Mouse (Mus musculus) lung, adult 2 months (tissue): ENCODE measurements around the gene Pik3r4.
"Not testable (repeated sequence)": the region's sequence is repeated elsewhere in the genome, so short reads cannot be mapped to it uniquely, and the experiment has no call there.

ENCODE experiments used
- CTCF ChIP-seq: fragments of 200-500 bp; IDR thresholded peaks from 2 replicates; pipeline ENCODE4 v1.5.1; 2011; ENCODE audit warnings: mild to moderate bottlenecking, low read length, control low read depth; ENCODE audit not compliant: insufficient read depth
- POLR2A ChIP-seq: fragments of 200-500 bp; IDR thresholded peaks from 2 replicates; pipeline ENCODE4 v1.6.1; 2011; ENCODE audit warnings: low read depth, mild to moderate bottlenecking, control low read depth, low read length, borderline replicate concordance; ENCODE audit errors: extremely low read depth

DNA sequence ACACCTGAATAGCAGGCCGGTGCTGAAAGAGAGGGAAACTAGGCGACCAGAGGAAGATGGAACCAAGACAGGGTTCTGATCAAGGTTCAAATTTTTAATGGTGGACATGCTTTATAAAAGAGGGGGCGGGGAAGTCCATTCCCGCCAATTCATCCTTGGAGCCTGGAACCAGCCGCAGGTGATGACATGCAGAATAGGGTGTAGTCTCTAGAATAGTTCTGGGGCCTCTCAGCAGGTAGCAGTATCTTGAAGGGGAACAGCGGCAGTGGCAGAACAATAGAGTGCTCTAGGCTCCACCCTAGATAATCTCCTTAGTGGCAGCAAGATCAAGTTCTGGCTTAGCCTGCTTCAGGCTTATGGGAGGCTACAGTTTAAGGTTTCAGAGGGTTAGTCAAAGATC, 1.4 kb upstream of the Pik3r4 start:
- TF ChIP-seq CTCF, POLR2A: not testable (repeated sequence)
